Mouse (Mus musculus): ENCODE data around the gene Lepr.

DNA sequence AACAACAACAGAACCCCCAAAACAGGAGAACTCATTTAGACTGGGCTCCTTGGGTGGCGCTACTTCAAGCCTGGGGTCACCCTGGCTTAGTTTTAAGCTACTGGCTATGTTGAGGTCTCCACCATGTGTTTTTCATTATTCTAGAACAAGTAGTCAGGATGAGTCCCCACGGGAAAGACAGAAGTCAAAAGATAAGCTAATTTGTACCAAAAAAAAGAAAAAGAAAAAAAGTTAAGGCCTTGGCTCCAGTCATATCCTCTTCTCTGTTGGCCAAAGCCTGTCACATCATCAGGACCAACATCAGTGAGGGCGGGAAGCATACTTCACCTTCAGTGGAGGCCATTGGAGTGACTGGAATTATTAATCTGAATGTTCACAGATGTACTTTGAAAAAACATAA is 32.4 kb upstream of the Lepr start:
- TF ChIP-seq CTCF (IDR thresholded peaks at IDR 0.05; ENCODE audit: low read depth): no peak
- no peak for TF ChIP-seq EP300 (optimal IDR thresholded peaks at IDR 0.05)
